Mouse (Mus musculus): ENCODE data around the gene Astn2. TPM values are rescaled to one million over a fixed set of nuclear protein-coding genes. Genes with fewer than 3 reads are reported as not detected.

The Astn2 gene
- polyA plus RNA-seq, 1 experiment from 2014 or later, result 1.1 TPM

DNA sequence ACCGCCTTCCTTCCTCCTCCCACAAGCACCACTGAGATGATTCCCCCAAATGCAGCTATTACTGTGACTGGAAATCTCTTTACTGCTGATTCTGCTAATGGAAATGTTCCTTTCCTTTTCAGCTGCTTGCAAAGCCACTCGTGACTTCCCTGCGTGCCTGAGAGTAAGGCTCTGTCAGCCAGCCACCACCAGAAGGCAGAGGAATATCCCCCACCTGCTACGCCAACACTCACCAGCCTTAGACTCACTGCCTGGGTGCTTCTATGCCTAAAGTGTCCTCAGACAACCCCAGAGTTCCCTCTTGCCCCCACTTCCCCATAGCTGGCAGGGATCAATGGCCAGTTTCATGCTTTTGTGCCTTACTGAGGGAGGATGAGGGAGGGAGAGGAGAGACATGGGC lies 11.1 kb downstream of the Astn2 start:
- peaks cover under 1% of the 10 kb centered on the region; the same call in 1 of the 2 replicates for H3K27me3 ChIP-seq
- no peak for ATAC-seq (ENCODE audit: insufficient number of reproducible peaks, insufficient read depth, low FRiP score, low TSS enrichment, low read depth)
- no peak overlapping the region for H3K4me3 ChIP-seq
- WGBS, result 87% methylated on average over 4 of the region's 4 CpGs
- H3K36me3 ChIP-seq, result no peaks in the 10 kb centered on the region
- H3K4me2 ChIP-seq, result no peak overlapping the region
- no peaks in the 10 kb centered on the region for H3K9me3 ChIP-seq
- H3K4me1 ChIP-seq, result peaks cover 17% of the 10 kb centered on the region
- no peak overlapping the region for H3K9ac ChIP-seq
- H3K27ac ChIP-seq, result no peak overlapping the region

GRCm38 (mm10) chr4:66390480-66390879 lies 13.9 kb downstream of the Astn2 start:
- no peak overlapping the region for H3K4me2 ChIP-seq
- H3K27ac ChIP-seq, result peak overlapping the region; percentile 64
- peaks cover 17% of the 10 kb centered on the region for H3K4me1 ChIP-seq
- no peaks in the 10 kb centered on the region for H3K27me3 ChIP-seq
- no peaks in the 10 kb centered on the region for H3K9me3 ChIP-seq
- H3K4me3 ChIP-seq, result no peak overlapping the region
- 12% methylated on average over 4 of the region's 4 CpGs for WGBS
- ATAC-seq (ENCODE audit: insufficient number of reproducible peaks, insufficient read depth, low FRiP score, low TSS enrichment, low read depth), result 0 out of 2 replicates have a peak, but pooled peaks have one; percentile 62
- H3K36me3 ChIP-seq, result no peaks in the 10 kb centered on the region
- no peak overlapping the region for H3K9ac ChIP-seq

DNA sequence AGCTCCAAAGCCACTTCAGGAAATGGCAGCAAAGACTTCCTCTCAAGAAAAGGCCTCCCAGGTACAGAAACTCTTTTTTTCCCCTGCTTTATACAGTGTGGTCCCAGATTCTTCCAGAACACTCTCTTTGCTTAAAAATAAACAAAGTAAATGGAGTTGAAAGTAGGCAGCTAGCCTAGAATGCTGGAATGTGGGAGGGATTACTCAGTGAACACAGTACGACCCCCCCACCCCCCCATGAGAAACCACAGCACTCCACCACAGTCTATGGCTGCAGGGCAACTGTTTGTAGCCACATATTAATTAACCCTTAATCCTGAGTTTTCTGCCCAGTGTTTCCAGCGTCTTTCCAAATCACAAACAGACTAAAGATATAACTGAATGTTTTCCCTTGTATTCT lies 25.8 kb downstream of the Astn2 start:
- Histone ChIP-seq H3K4me1 (peaks cover 9% of the 10 kb centered on the region; the same call in 1 of the 2 replicates), H3K36me3 (no peaks in the 10 kb centered on the region), H3K9ac (no peak overlapping the region), H3K4me2 (peak overlapping the region; percentile 11; the same call in 1 of the 2 replicates), H3K4me3 (no peak overlapping the region), H3K9me3 (no peaks in the 10 kb centered on the region), H3K27me3 (no peaks in the 10 kb centered on the region), H3K27ac (peak overlapping the region; percentile 51; the same call in 1 of the 2 replicates)
- WGBS, result 1% methylated on average over 2 of the region's 2 CpGs
- 0 out of 2 replicates have a peak, but pooled peaks have one; percentile 48 for ATAC-seq (ENCODE audit: insufficient number of reproducible peaks, insufficient read depth, low FRiP score, low TSS enrichment, low read depth)

GRCm38 (mm10) chr4:66370557-66371071 lies 33.8 kb downstream of the Astn2 start:
- no peak for ATAC-seq (ENCODE audit: insufficient number of reproducible peaks, insufficient read depth, low FRiP score, low TSS enrichment, low read depth)
- Histone ChIP-seq H3K27me3 (no peaks in the 10 kb centered on the region), H3K36me3 (no peaks in the 10 kb centered on the region), H3K9me3 (no peaks in the 10 kb centered on the region), H3K4me1 (no peaks in the 10 kb centered on the region), H3K4me2 (no peak overlapping the region), H3K9ac (no peak overlapping the region), H3K4me3 (no peak overlapping the region), H3K27ac (0 out of 2 replicates have a peak overlapping the region, but pooled peaks have one; percentile 33)
- WGBS, result 55% methylated on average over 3 of the region's 3 CpGs

DNA sequence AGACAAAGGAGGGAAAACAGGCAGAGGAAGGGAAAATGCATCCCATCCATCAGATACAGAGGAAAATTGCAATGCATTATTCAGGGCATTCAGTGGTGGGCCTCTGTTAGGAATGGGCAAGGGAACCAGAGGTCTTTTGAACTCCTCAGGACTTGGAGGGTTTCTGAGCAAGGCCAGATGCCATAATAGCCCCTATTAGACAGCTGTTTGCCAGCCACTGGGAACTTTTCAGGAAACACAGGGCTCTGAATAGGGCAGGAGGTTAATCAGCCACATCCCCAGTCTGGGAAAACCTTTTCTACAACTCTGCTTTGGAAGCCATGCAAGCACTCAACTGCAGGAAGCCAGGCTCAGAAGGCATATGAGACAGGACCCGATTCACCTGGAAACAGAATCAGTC lies 38.9 kb downstream of the Astn2 start:
- H3K36me3 ChIP-seq, result no peaks in the 10 kb centered on the region
- H3K27me3 ChIP-seq, result no peaks in the 10 kb centered on the region
- no peak overlapping the region for H3K4me2 ChIP-seq
- H3K4me3 ChIP-seq, result no peak overlapping the region
- no peak overlapping the region; the same call in 1 of the 2 replicates for H3K27ac ChIP-seq
- ATAC-seq (ENCODE audit: insufficient number of reproducible peaks, insufficient read depth, low FRiP score, low TSS enrichment, low read depth), result no peak
- H3K9ac ChIP-seq, result no peak overlapping the region
- no peaks in the 10 kb centered on the region for H3K4me1 ChIP-seq
- no peaks in the 10 kb centered on the region for H3K9me3 ChIP-seq
- WGBS, result 35% methylated on average over 1 of the region's 1 CpGs

DNA sequence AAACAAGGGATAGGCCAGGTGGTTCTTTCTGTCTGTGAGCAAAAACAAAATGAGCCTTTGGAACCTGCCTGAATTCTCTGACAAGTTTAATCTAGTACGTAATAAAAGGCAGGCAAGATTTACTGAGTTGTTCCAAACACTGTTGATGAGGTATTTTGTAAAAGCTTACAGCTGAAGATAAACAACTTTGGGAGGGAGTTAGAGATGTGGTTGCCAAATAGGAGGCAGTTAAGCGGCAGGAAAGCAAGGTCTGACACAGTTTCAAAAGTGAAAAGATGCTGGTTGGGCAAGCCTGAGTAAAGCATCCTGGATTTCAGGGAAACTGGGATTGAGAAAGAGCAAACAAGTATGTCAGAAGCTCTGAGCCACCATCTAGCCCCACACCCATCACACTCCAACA lies 59.8 kb downstream of the Astn2 start:
- Histone ChIP-seq H3K4me1 (no peaks in the 10 kb centered on the region), H3K27ac (no peak overlapping the region), H3K4me3 (no peak overlapping the region), H3K27me3 (no peaks in the 10 kb centered on the region), H3K4me2 (no peak overlapping the region), H3K9me3 (no peaks in the 10 kb centered on the region), H3K9ac (no peak overlapping the region), H3K36me3 (no peaks in the 10 kb centered on the region)
- no peak for ATAC-seq (ENCODE audit: insufficient number of reproducible peaks, insufficient read depth, low FRiP score, low TSS enrichment, low read depth)
- WGBS, result 77% methylated on average over 2 of the region's 2 CpGs

GRCm38 (mm10) chr4:66337443-66337842 lies 67.0 kb downstream of the Astn2 start:
- ATAC-seq (ENCODE audit: insufficient number of reproducible peaks, insufficient read depth, low FRiP score, low TSS enrichment, low read depth), result no peak
- H3K4me2 ChIP-seq, result no peak overlapping the region
- no peaks in the 10 kb centered on the region for H3K9me3 ChIP-seq
- WGBS, result 86% methylated on average over 3 of the region's 3 CpGs
- H3K27me3 ChIP-seq, result no peaks in the 10 kb centered on the region
- H3K27ac ChIP-seq, result no peak overlapping the region
- H3K4me3 ChIP-seq, result no peak overlapping the region
- H3K9ac ChIP-seq, result no peak overlapping the region
- no peaks in the 10 kb centered on the region for H3K36me3 ChIP-seq
- H3K4me1 ChIP-seq, result no peaks in the 10 kb centered on the region

GRCm38 (mm10) chr4:66330600-66331285 lies 73.7 kb downstream of the Astn2 start:
- Histone ChIP-seq H3K36me3 (no peaks in the 10 kb centered on the region), H3K9me3 (no peaks in the 10 kb centered on the region), H3K4me3 (no peak overlapping the region), H3K27ac (no peak overlapping the region), H3K4me1 (no peaks in the 10 kb centered on the region), H3K9ac (no peak overlapping the region), H3K27me3 (no peaks in the 10 kb centered on the region), H3K4me2 (no peak overlapping the region)
- 23% methylated on average over 4 of the region's 4 CpGs for WGBS
- no peak for ATAC-seq (ENCODE audit: insufficient number of reproducible peaks, insufficient read depth, low FRiP score, low TSS enrichment, low read depth)

DNA sequence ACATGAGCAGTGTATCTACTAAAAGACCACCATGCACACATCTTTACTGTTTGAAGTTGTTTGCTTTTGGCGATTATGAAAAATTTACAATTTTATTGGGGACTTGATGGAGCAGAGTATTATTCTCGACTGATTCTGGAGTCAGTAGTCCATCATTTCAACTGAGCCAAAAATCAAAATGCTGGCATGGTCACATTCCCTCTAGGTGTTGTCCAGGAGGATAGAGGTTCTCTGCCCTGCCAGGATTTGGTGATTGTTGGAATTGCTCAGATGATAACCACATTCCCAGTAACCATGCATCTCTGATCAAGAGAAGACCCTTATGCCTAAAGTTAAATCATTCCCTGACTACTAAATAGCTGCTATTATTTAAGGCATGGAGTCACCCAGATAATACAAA lies 83.4 kb downstream of the Astn2 start:
- H3K4me1 ChIP-seq, result no peaks in the 10 kb centered on the region
- no peaks in the 10 kb centered on the region for H3K9me3 ChIP-seq
- H3K4me2 ChIP-seq, result no peak overlapping the region
- no peak overlapping the region for H3K9ac ChIP-seq
- no peak for ATAC-seq (ENCODE audit: insufficient number of reproducible peaks, insufficient read depth, low FRiP score, low TSS enrichment, low read depth)
- no peak overlapping the region for H3K4me3 ChIP-seq
- 83% methylated on average over 2 of the region's 2 CpGs for WGBS
- no peak overlapping the region for H3K27ac ChIP-seq
- H3K27me3 ChIP-seq, result no peaks in the 10 kb centered on the region
- H3K36me3 ChIP-seq, result no peaks in the 10 kb centered on the region

DNA sequence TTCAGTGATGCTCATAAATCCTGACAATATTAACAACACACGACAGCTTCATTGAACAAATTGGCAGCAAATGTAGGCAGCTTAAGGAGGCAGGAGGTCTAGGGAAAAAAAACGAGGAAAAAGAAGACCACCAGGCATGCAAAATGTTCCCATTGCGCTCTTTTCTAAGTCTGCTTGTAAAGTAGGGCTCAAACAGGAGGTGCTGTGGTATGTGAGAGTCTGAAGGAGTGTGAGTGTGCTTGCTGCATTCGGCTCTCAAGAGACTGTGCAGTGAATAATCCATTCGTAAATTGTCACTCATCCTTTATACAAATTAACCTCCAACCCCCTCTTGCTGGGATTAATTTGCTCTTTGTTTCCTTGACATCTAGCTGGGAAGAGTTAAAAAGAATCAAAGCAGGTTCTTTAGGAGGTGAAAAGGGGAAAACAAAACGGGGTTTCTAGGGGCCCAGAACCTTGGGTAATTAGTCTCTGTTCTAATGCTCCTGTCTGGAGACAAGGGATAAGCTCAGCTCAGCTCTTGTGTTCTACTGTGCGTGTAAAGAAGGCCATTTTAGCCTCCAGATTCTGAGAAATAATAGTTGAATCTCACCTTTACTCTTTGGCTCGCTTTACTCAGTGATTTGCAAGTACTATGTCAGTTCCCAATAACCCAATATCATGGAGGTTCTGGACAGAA lies 89.5 kb downstream of the Astn2 start:
- H3K4me2 ChIP-seq, result no peak overlapping the region
- 29% methylated on average over 8 of the region's 8 CpGs for WGBS
- no peaks in the 10 kb centered on the region for H3K9me3 ChIP-seq
- H3K36me3 ChIP-seq, result no peaks in the 10 kb centered on the region
- H3K27ac ChIP-seq, result no peak overlapping the region
- H3K4me1 ChIP-seq, result no peaks in the 10 kb centered on the region
- H3K27me3 ChIP-seq, result no peaks in the 10 kb centered on the region
- ATAC-seq (ENCODE audit: insufficient number of reproducible peaks, insufficient read depth, low FRiP score, low TSS enrichment, low read depth), result no peak
- no peak overlapping the region for H3K9ac ChIP-seq
- no peak overlapping the region for H3K4me3 ChIP-seq

DNA sequence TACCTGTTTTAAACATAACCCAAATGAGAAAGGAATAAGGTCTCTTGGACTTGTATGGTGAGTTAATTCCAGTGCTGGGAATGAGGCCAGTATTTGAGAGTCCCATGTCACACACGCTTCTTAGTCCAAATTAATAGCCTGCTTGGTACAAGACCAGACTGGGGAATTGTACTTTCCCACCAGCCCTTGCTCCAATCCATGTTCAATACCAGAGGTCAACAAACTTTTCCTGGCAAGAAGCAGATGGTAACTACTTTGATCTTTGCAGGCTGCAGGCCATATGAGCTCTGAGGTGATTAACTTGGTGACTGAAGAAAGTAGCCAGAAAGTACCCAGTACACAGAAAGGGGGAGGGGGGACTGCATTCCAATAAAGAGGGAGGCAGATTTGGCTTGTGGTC lies 91.7 kb downstream of the Astn2 start:
- 70% methylated on average over 1 of the region's 1 CpGs for WGBS
- no peak overlapping the region for H3K9ac ChIP-seq
- H3K4me3 ChIP-seq, result no peak overlapping the region
- no peak overlapping the region for H3K4me2 ChIP-seq
- H3K27me3 ChIP-seq, result no peaks in the 10 kb centered on the region
- no peak for ATAC-seq (ENCODE audit: insufficient number of reproducible peaks, insufficient read depth, low FRiP score, low TSS enrichment, low read depth)
- no peaks in the 10 kb centered on the region for H3K36me3 ChIP-seq
- H3K9me3 ChIP-seq, result no peaks in the 10 kb centered on the region
- no peaks in the 10 kb centered on the region for H3K4me1 ChIP-seq
- no peak overlapping the region for H3K27ac ChIP-seq

Data from embryonic facial prominence, embryonic 13.5 days (tissue).